Mouse (Mus musculus) limb, embryonic 10.5 days (tissue): ENCODE results near the gene Tpte. TPM values are rescaled to one million over a fixed set of nuclear protein-coding genes. Genes with fewer than 3 reads are reported as not detected.

Experiments used
- DNase-seq: peaks from one replicate; pipeline ENCODE4 v3.0.0-alpha.2; 2017; ENCODE audit warnings: low spot score
- H3K27ac ChIP-seq: fragments of 300-500 bp; sonication (generic); 2 replicates; pipeline ENCODE4 v1.5.1; 2016; ENCODE audit warnings: mild to moderate bottlenecking
- H3K27me3 ChIP-seq: fragments of 300-500 bp; sonication (generic); 2 replicates; pipeline ENCODE4 v1.6.1; 2016; ENCODE audit warnings: low read depth, mild to moderate bottlenecking; ENCODE audit not compliant: poor library complexity, severe bottlenecking
- H3K36me3 ChIP-seq: fragments of 300-500 bp; sonication (generic); 2 replicates; pipeline ENCODE4 v1.6.1; 2016; ENCODE audit warnings: mild to moderate bottlenecking, moderate library complexity
- H3K4me1 ChIP-seq: fragments of 300-500 bp; sonication (generic); 2 replicates; pipeline ENCODE4 v1.6.1; 2016
- H3K4me3 ChIP-seq: fragments of 300-500 bp; sonication (generic); 2 replicates; pipeline ENCODE4 v1.5.1; 2016; ENCODE audit warnings: mild to moderate bottlenecking, moderate library complexity
- H3K9me3 ChIP-seq: fragments of 300-500 bp; sonication (generic); replicated peaks from 2 replicates; pipeline ENCODE4 v1.6.1; 2016; ENCODE audit warnings: mild to moderate bottlenecking
- WGBS: fragments of 180-500 bp; shearing (Covaris S2); methylation state at CpG from one replicate; pipeline ENCODE4 v1.1.7; 2016; 5-methylcytosine and 5-hydroxymethylcytosine counted together
- polyA plus RNA-seq: library from polyadenylated mRNA; unstranded; fragments of >200 nt; fragmentation: Nextera tagmentation; extraction: Ambion mirVana; gene quantifications from 2 replicates; pipeline ENCODE4 v1.2.1, GENCODE M21; 2016

Tpte gene
- polyA plus RNA-seq, 1 experiment from 2014 or later: not detected

DNA sequence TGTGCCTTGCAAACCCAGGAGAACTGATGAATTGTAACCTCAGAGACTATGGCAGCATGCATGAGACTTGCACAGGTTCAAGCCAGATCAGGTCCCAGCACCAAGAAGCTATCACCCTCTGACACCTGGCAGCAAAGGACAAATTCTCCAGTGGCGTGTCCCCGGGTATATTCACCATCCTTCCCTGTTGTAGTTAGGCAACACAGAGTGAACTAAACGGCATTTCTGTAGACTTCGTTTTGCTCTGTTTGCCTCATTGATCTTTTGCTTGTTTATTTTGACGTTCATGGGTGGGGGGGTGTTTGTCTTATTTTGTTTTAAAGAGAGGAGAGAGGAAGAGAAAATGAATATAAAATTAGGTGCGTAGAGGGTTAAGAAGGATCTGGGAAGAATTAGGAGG is 101.9 kb downstream of the Tpte start:
- H3K36me3 ChIP-seq: peaks cover 85% of the 10 kb centered on the region
- no peaks in the 10 kb centered on the region for H3K4me1 ChIP-seq
- H3K4me3 ChIP-seq: no peak overlapping the region
- H3K27ac ChIP-seq: no peak overlapping the region
- H3K27me3 ChIP-seq: no peaks in the 10 kb centered on the region
- no peak for DNase-seq
- 93% methylated on average over 6 of the region's 6 CpGs for WGBS
- H3K9me3 ChIP-seq: no peaks in the 10 kb centered on the region

DNA sequence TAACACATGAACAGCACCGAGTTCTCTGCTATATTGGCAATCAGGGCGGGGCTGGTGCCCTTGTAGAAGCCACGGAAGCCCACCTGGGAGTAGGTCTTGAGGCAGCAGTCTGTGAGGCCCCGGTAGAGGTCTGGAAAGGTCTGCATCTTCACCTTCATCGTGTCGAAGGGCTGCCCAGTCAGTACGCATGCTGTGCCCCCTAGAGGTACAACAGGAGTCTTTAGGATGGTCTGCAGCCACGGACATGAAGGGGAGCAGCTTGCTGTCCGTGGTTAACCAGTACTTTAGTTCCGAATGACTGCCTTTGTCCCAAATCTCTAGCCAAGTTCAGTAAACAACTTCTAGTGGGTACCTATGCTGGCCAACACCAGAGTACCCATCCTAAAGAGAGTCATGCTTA is 106.6 kb downstream of the Tpte start:
- Histone ChIP-seq H3K4me3 (no peak overlapping the region), H3K27ac (no peak overlapping the region), H3K4me1 (no peaks in the 10 kb centered on the region), H3K27me3 (no peaks in the 10 kb centered on the region), H3K9me3 (no peaks in the 10 kb centered on the region), H3K36me3 (peaks cover 57% of the 10 kb centered on the region)
- WGBS: 85% methylated on average over 10 of the region's 10 CpGs
- DNase-seq: no peak

DNA sequence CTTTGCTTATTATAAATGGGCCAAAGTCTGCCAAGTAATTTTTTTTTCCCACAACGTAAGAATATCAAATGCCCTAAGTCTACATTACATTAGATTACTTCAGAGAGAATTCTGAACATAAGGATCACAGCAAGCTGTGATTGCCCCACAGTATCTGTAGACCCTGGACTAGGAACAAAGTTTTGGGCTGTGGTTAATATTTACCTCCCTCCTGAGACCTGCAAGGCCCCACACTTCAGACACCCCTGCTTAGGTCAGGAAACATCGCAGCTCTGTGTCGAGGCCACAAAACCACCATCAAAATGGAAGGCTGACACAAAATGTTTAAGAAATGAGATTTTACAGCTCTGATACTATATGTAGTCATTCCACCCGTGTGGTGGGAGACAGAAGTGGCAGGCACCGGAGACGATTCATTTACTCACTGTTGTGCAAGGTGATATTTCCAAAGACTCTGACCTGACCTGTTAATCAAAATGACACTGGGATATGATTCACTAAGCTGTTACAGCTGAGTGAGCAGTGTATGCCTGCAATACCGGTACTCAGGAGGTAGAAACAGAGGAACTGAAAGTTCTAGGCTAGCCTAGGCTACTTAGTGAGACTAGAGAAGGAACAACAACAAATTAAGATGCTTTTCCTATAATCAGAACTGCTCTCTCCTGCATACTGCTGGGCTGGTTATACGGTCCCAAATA is 107.7 kb downstream of the Tpte start:
- no peak overlapping the region for H3K27ac ChIP-seq
- H3K9me3 ChIP-seq: no peaks in the 10 kb centered on the region
- 96% methylated on average over 8 of the region's 8 CpGs for WGBS
- DNase-seq: no peak
- H3K36me3 ChIP-seq: peaks cover 54% of the 10 kb centered on the region
- H3K4me3 ChIP-seq: no peak overlapping the region
- no peaks in the 10 kb centered on the region for H3K27me3 ChIP-seq
- no peaks in the 10 kb centered on the region for H3K4me1 ChIP-seq

DNA sequence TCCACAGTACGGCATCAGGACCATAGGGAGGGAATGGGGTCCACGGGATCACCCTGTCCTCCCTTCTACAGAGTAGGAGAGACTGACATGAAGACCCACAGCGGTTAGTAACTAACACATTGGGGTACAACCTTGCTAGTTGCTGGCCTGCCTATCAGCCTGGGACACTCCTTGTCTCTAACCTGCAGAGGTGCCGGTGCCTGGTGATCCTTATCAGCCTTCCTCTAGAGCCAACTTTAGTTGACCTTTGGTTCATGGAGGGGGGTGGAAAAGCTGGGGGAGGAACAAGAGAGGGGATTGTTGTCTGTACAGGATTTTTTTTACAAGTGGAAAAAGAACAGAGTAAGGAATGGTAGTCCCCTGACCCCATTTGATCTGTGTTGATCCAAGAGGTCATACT is 111.2 kb downstream of the Tpte start:
- 78% methylated on average over 4 of the region's 4 CpGs for WGBS
- Histone ChIP-seq H3K9me3 (no peaks in the 10 kb centered on the region), H3K4me3 (no peak overlapping the region), H3K27ac (no peak overlapping the region), H3K4me1 (peaks cover 10% of the 10 kb centered on the region), H3K27me3 (no peaks in the 10 kb centered on the region), H3K36me3 (peaks cover 24% of the 10 kb centered on the region)
- DNase-seq: no peak

- H3K9me3 ChIP-seq: no peaks in the 10 kb centered on the region
- 95% methylated on average over 8 of the region's 8 CpGs for WGBS
- peaks cover 16% of the 10 kb centered on the region; the same call in 1 of the 2 replicates for H3K36me3 ChIP-seq
- peaks cover 10% of the 10 kb centered on the region for H3K4me1 ChIP-seq
- H3K27ac ChIP-seq: no peak overlapping the region
- H3K4me3 ChIP-seq: no peak overlapping the region
- DNase-seq: no peak
- no peaks in the 10 kb centered on the region for H3K27me3 ChIP-seq
Measured at GRCm38 (mm10) chr8:22395256-22395655, 112.0 kb downstream of the Tpte start.

DNA sequence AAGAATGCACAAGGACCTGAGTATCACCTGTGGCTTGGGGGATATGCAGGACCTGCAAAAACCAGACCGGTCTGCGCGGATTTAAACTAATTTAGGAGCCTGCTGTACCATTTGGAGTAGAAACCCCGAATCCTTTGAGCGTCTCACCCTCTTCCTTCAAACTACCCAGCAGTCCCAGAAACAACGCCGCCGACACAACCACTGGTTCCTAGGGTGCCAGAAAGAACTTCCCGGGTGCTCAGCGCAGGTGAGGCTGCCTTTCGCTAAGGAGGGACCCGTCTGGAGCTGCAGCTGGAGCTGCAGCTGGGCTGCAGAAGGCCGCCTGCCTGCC is 114.5 kb downstream of the Tpte start:
- no peaks in the 10 kb centered on the region for H3K9me3 ChIP-seq
- H3K27ac ChIP-seq: peak overlapping the region; percentile 90
- no peaks in the 10 kb centered on the region for H3K27me3 ChIP-seq
- H3K36me3 ChIP-seq: 0 out of 2 replicates have a peak, but pooled peaks cover 9% of the 10 kb centered on the region
- H3K4me1 ChIP-seq: peaks cover 10% of the 10 kb centered on the region
- DNase-seq: no peak
- under 1% methylated on average over 13 of the region's 13 CpGs for WGBS
- H3K4me3 ChIP-seq: peak overlapping the region; percentile 85

- peak; percentile 95 for DNase-seq
- Histone ChIP-seq H3K27ac (peak within 1 kb of the TSS; percentile 90), H3K36me3 (0 out of 2 replicates have a peak, but pooled peaks cover 9% of the 10 kb centered on the region), H3K27me3 (no peaks in the 10 kb centered on the region), H3K9me3 (no peaks in the 10 kb centered on the region), H3K4me3 (peak within 1 kb of the TSS; percentile 85), H3K4me1 (peaks cover 10% of the 10 kb centered on the region)
- under 1% methylated on average over 77 of the region's 77 CpGs for WGBS
Measured at GRCm38 (mm10) chr8:22398142-22398951, 115.1 kb downstream of the Tpte start, which contains the start of gene Slc25a15. Gene Slc25a15 (minus strand): TSS chr8:22398597.

- H3K36me3 ChIP-seq: 0 out of 2 replicates have a peak, but pooled peaks cover 5% of the 10 kb centered on the region
- no peaks in the 10 kb centered on the region for H3K27me3 ChIP-seq
- H3K9me3 ChIP-seq: no peaks in the 10 kb centered on the region
- H3K4me3 ChIP-seq: peak overlapping the region; percentile 85
- H3K27ac ChIP-seq: peak overlapping the region; percentile 90
- 87% methylated on average over 8 of the region's 8 CpGs for WGBS
- H3K4me1 ChIP-seq: peaks cover 10% of the 10 kb centered on the region
- DNase-seq: no peak
Measured at GRCm38 (mm10) chr8:22399285-22399880, 116.1 kb downstream of the Tpte start.

DNA sequence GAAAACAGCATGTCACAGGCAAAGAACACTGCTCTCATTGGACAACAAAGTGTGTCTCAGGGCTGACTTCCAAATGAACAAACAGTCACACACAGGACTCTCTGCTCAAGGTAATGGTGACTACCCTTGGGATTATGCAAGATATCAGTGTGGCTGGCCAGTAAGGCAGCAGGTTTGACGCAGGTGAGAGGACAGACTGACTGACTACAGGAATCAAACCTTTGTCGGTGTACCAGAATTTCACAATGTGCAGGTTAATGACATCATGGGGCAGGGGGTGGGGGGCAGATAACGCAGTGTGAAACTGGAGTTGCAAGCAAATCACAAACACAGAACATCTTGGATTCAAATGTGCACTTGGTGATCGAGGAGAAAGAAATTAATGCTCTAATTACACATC is 117.4 kb downstream of the Tpte start:
- Histone ChIP-seq H3K27me3 (no peaks in the 10 kb centered on the region), H3K9me3 (no peaks in the 10 kb centered on the region), H3K27ac (no peak overlapping the region), H3K36me3 (no peaks in the 10 kb centered on the region), H3K4me1 (peaks cover 10% of the 10 kb centered on the region), H3K4me3 (no peak overlapping the region)
- WGBS: 90% methylated on average over 4 of the region's 4 CpGs
- no peak for DNase-seq

- Histone ChIP-seq H3K36me3 (no peaks in the 10 kb centered on the region), H3K27ac (no peak overlapping the region), H3K27me3 (no peaks in the 10 kb centered on the region; the same call in 1 of the 2 replicates), H3K4me3 (no peak overlapping the region), H3K4me1 (no peaks in the 10 kb centered on the region), H3K9me3 (no peaks in the 10 kb centered on the region)
- whole genome bisulfite sequencing: 94% methylated on average over 2 of the region's 2 CpGs
- DNase-seq: no peak
Measured at GRCm38 (mm10) chr8:22403235-22403634, 120.0 kb downstream of the Tpte start.

GRCm38 (mm10) chr8:22405733-22406132 is 122.5 kb downstream of the Tpte start:
- Histone ChIP-seq H3K36me3 (no peaks in the 10 kb centered on the region), H3K27ac (no peak overlapping the region), H3K4me1 (peaks cover 4% of the 10 kb centered on the region; the same call in 1 of the 2 replicates), H3K27me3 (no peaks in the 10 kb centered on the region; the same call in 1 of the 2 replicates), H3K4me3 (no peak overlapping the region), H3K9me3 (no peaks in the 10 kb centered on the region)
- WGBS: 79% methylated on average over 6 of the region's 6 CpGs
- no peak for DNase-seq

DNA sequence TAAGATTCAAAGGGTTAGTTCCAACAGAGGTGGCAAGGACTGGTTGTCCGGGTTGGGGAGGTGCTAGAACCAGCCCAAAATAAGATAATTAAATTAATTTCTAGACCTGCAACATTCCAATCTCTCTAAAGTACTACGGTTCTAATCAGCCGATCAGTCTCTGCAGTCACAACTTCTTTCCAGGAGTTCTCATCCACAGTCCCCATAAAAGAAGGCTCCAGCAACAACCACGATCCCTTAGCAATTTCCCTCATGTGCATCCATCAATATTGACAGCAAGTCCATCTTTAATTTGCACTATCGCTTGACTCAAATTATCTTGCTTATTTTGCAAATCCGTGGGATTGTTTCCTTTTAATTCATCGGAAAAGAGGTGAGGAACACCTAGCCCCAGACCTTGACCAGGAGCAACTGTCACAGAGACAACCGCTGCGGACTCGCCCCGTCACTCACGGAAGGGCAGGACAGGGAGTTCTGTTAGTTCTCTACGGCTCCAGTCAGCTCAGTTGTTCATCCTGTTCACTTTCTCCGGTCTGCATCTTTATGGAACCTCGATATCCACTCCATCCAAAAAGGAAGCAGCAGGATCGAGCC is 127.5 kb downstream of the Tpte start:
- Histone ChIP-seq H3K27me3 (no peaks in the 10 kb centered on the region; the same call in 1 of the 2 replicates), H3K27ac (peak overlapping the region; percentile 91), H3K4me3 (peak overlapping the region; percentile 85), H3K4me1 (peaks cover 10% of the 10 kb centered on the region), H3K36me3 (peaks cover 10% of the 10 kb centered on the region), H3K9me3 (no peaks in the 10 kb centered on the region)
- DNase-seq: no peak
- 21% methylated on average over 16 of the region's 16 CpGs for WGBS
